Mouse (Mus musculus): ENCODE results near the gene P2ry12.

The P2ry12 gene

DNA sequence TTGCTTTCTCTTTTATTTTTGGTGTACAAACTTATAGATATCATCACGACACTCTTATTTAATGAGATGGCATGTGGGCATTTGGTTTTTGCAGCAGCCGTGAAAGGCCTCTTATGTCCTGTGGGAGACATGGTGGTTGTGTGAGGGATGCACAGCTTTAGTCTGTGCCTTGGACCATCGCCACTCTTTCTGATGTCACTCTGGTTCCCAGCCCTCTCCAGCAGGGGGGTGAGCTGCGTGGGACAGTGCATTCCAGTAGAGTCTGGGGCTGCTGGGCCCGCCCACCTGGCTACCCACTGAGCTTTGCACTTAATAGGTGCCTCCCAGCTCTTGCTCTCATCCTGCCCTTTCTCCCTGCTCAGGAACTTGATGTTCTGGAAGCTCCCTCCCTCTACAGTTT is 81.5 kb downstream of the P2ry12 start:
- no peak for DNase-seq

- no peak for DNase-seq
Measured at GRCm38 (mm10) chr3:59176871-59177270, 85.8 kb downstream of the P2ry12 start.

GRCm38 (mm10) chr3:59175234-59175633 is 87.4 kb downstream of the P2ry12 start:
- DNase-seq, result peak; percentile 58

- no peak for DNase-seq
Measured at GRCm38 (mm10) chr3:59174426-59175154, 88.1 kb downstream of the P2ry12 start.

GRCm38 (mm10) chr3:59169921-59170627 is 92.6 kb downstream of the P2ry12 start:
- DNase-seq, result no peak

- no peak for DNase-seq
Measured at GRCm38 (mm10) chr3:59169215-59169614, 93.5 kb downstream of the P2ry12 start.

- no peak for DNase-seq
Measured at GRCm38 (mm10) chr3:59168476-59168875, 94.2 kb downstream of the P2ry12 start.

DNA sequence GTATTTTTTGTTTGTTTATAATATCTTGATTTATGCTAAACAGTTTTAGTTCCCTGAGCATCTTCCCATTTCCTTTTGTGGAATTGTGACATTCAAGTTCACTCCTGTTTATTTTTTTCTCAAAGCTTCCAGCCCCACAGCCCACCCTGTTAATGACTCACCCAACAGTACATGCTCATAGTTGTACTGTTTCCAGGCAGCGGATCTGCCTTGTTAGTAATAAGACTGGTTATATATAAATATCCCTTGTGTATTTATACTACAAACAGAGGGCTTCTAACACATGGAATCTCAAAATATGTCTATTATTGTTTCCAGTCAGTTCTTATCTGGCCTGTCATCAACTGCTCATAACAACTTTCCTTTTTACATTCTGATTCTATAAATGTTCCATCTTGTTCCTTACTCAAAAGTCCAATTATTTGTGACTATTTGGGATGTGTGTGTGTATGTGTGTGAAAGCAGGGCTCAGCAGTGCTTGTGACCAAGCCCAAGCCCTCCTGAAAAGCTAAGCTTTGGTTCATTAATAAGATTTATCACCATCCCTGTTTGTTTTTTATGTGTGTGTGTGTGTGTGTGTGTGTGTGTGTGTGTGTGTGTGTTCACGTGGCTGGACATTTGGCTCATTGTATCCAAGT is 95.1 kb downstream of the P2ry12 start:
- no peak for DNase-seq

Measured in kidney, postnatal 14 days (tissue).